Mouse (Mus musculus) forebrain, embryonic 14.5 days (tissue): ENCODE results near the gene Gm3020. TPM values are rescaled to one million over a fixed set of nuclear protein-coding genes. Genes with fewer than 3 reads are reported as not detected.
"Not testable (repeated sequence)": the region's sequence is repeated elsewhere in the genome, so short reads cannot be mapped to it uniquely, and the experiment has no call there.

Source experiments
- ATAC-seq: fragments of 200-750 bp; cut with Nextera tagmentation; 2 replicates; pipeline ENCODE4 v1.8.0; 2017; ENCODE audit warnings: mild to moderate bottlenecking, moderate library complexity
- DNase-seq: peaks from one replicate; pipeline ENCODE4 v3.0.0-alpha.2; 2015; ENCODE audit warnings: low spot score
- H3K27ac ChIP-seq: fragments of 300-500 bp; sonication (generic); 2 replicates; pipeline ENCODE4 v1.5.1; 2014; ENCODE audit warnings: low read depth, mild to moderate bottlenecking, control low read depth, low read length, moderate library complexity
- H3K27me3 ChIP-seq: fragments of 300-500 bp; sonication (generic); replicated peaks from 2 replicates; pipeline ENCODE4 v1.6.1; 2014; ENCODE audit warnings: low read length, control low read depth, mixed read lengths; ENCODE audit not compliant: control insufficient read depth, insufficient read depth
- H3K36me3 ChIP-seq: fragments of 300-500 bp; sonication (generic); 2 replicates; pipeline ENCODE4 v1.6.1; 2014; ENCODE audit warnings: low read length, control low read depth; ENCODE audit not compliant: control insufficient read depth, insufficient read depth
- H3K4me1 ChIP-seq: fragments of 300-500 bp; sonication (generic); 2 replicates; pipeline ENCODE4 v1.6.1; 2014; ENCODE audit warnings: antibody characterized with exemption, low read length, control low read depth; ENCODE audit not compliant: control insufficient read depth, insufficient read depth
- H3K4me2 ChIP-seq: fragments of 300-500 bp; sonication (generic); 2 replicates; pipeline ENCODE4 v1.6.1; 2014; ENCODE audit warnings: mild to moderate bottlenecking, control low read depth, low read length
- H3K4me3 ChIP-seq: fragments of 300-500 bp; sonication (generic); 2 replicates; pipeline ENCODE4 v1.5.1; 2014; ENCODE audit warnings: low read depth, low read length, control low read depth
- H3K9ac ChIP-seq: fragments of 300-500 bp; sonication (generic); 2 replicates; pipeline ENCODE4 v1.6.1; 2014; ENCODE audit warnings: mild to moderate bottlenecking, low read length, control low read depth, moderate library complexity
- H3K9me3 ChIP-seq: fragments of 300-500 bp; sonication (generic); replicated peaks from 2 replicates; pipeline ENCODE4 v1.6.1; 2016; ENCODE audit warnings: low read length, control low read depth, mixed read lengths; ENCODE audit not compliant: control insufficient read depth
- WGBS: fragments of 180-500 bp; shearing (Covaris S2); extraction: QIAGEN DNeasy Blood & Tissue Kit; methylation state at CpG from one replicate; pipeline ENCODE4 v1.1.7; 2014; 5-methylcytosine and 5-hydroxymethylcytosine counted together
- polyA plus RNA-seq: library from polyadenylated mRNA; unstranded; fragments of >200 nt; fragmentation: Nextera tagmentation; extraction: Ambion mirVana; gene quantifications from 2 replicates; pipeline ENCODE4 v1.2.1, GENCODE M21; 2014

Gm3020 gene
- polyA plus RNA-seq: 10.9 and 11.7 TPM in 2 replicates

DNA sequence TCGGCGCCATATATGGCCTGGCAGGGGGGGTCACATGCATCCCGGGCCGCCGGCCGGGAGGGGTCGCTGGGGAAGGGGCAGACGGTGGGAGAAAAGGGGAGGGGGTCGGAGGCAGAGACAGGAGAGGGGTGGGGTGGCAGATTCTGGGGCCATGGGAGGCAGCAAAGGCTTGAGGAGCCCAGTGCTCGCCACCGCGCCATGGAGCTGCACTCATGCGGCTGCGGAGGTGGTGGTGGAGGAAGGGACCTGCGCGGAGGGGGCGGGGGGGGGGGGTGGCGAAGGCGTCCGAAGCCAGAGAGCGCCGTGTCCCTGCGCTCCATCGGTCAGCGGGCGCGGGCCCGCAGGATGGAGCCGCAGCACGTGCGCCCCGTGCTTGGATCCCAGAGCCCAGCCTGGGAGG is at the start of gene Gm3020:
Gene Gm3020 (plus strand): TSS at position 301 of the 400 bp plus-strand sequence.
- H3K9ac ChIP-seq, H3K4me3 ChIP-seq, H3K4me1 ChIP-seq, H3K9me3 ChIP-seq, ATAC-seq, H3K4me2 ChIP-seq, H3K36me3 ChIP-seq, H3K27ac ChIP-seq, H3K27me3 ChIP-seq, DNase-seq: not testable (repeated sequence)
- WGBS: no CpG with 5 or more reads among the region's 32 CpGs

GRCm38 (mm10) chr14:3634212-3634611 is 17.6 kb upstream of the Gm3020 start, which contains the start of gene Gm3012:
TSS of gene Gm3012 (plus strand) at chr14:3634512.
- H3K27ac ChIP-seq, H3K27me3 ChIP-seq, H3K4me2 ChIP-seq, ATAC-seq, H3K9me3 ChIP-seq, DNase-seq, H3K4me3 ChIP-seq, H3K9ac ChIP-seq, H3K4me1 ChIP-seq, H3K36me3 ChIP-seq: not testable (repeated sequence)
- no CpG with 5 or more reads among the region's 2 CpGs for WGBS

- H3K4me2 ChIP-seq, DNase-seq, H3K27ac ChIP-seq, H3K4me1 ChIP-seq, H3K4me3 ChIP-seq, H3K9ac ChIP-seq, H3K9me3 ChIP-seq, H3K36me3 ChIP-seq, H3K27me3 ChIP-seq, ATAC-seq: not testable (repeated sequence)
- no CpG with 5 or more reads among the region's 3 CpGs for WGBS
Measured at GRCm38 (mm10) chr14:3688483-3688882, 36.7 kb downstream of the Gm3020 start, which contains the start of gene Gm3043. TSS of gene Gm3043 (plus strand) at chr14:3688783.

Other genes with a start within 250 kb of the Gm3020 start
- gene Gm10409, start 239.4 kb upstream of the Gm3020 start, polyA plus RNA-seq: 10.9 and 11.7 TPM in 2 replicates
- gene Gm3005, start 223.9 kb upstream of the Gm3020 start, polyA plus RNA-seq: 7.8 and 7.9 TPM in 2 replicates
- 0.17 TPM in 1 of 2 replicates, not detected in the other for gene Gm10408, start 202.7 kb upstream of the Gm3020 start, polyA plus RNA-seq
- not detected in 2 replicates for gene Gm3012, start 17.5 kb upstream of the Gm3020 start, polyA plus RNA-seq
- gene Gm3043, start 36.8 kb downstream of the Gm3020 start, polyA plus RNA-seq: not detected in 2 replicates
- gene Gm3002, start 158.0 kb downstream of the Gm3020 start, polyA plus RNA-seq: 2.6 and 4.4 TPM in 2 replicates
- gene Gm3033, start 194.2 kb downstream of the Gm3020 start, polyA plus RNA-seq: not detected in 2 replicates
- 0.19 TPM in 1 of 2 replicates, not detected in the other for gene Gm2916, start 232.1 kb downstream of the Gm3020 start, polyA plus RNA-seq